Mouse (Mus musculus): ENCODE measurements at regions not wholly inside any gene's neighbourhood (a gene's known extent, or its start where the extent isn't known, plus 50 kb on each side); places are given as distances from the start of the nearest gene placed in this dataset.

DNA sequence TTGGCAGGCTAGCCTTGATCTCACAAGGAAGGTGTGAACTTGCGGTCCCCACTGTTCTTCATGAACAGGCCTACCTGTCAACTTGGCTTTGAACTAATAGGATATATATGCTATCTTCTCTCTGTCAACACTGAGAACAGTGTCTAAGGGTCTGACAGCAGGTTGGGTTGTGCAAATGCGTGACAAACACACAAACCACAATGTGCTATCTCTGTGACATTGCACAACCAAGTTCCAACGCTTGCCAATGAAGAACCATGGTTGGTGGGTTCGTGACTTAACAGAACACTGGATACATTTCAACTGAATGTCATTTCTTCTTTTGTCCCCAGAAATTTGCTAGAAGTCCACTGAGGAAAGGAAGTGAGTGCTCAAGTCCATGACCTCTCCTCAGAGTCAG is 696.8 kb upstream of the 4930412O13Rik start:
- POLR2A ChIA-PET, result no interaction called here
- CTCF ChIA-PET, result no interaction called here
- no peaks in the 10 kb centered on the region for H3K27me3 ChIP-seq
- ATAC-seq (no peak), DNase-seq (ENCODE audit: low read depth, low spot score) (no peak)
- in situ Hi-C loops (cut with MboI; ENCODE audit: low pct_unique_long_range_greater_than_20kb), result no loop called here
- no peak for TF ChIP-seq CTCF (IDR thresholded peaks at IDR 0.05)

DNA sequence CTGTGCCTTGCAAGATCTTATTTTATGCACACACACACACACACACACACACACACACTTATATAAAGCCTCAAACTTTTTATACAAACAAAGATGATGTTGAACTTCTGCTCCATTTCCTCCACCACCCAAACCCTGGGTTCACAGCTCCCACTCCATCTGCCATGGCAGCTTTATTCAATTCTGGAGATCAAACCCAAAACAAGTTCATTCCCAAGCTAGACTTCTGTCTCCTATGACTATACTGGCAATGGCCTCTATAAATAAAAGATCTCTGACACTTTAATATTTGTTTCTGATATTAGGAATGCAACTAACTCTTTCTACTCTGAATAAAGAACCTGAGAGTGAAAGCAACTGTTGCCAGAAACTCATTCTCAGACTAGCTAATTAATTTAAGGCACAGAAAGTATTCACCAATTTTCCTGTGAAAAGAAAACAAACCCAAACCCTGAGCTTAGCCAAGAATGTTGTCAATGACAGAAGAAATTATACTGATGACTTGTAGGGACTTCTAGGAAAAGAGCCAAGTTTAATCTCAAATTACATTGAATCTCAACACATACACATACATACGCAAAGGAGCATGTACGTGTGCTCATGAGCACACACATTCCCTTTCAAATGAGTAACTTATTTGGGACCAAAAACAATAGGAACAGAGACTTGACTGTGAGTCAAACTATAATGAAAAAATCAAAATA is 695.1 kb upstream of the 4930412O13Rik start:
- DNase-seq (ENCODE audit: low read depth, low spot score), result no peak
- ChIA-PET POLR2A (no interaction called here), CTCF (interaction anchor here (1.1 kb wide), 1 partner anchor 141 kb away, joined by 3 read pairs; no protein-coding TSS in a partner anchor)
- H3K27me3 ChIP-seq, result no peaks in the 10 kb centered on the region
- in situ Hi-C loops (cut with MboI; ENCODE audit: low pct_unique_long_range_greater_than_20kb), result no loop called here
- no peak for ATAC-seq
- TF ChIP-seq CTCF (IDR thresholded peaks at IDR 0.05), result no peak

- peaks cover 14% of the 10 kb centered on the region for H3K27me3 ChIP-seq
- TF ChIP-seq CTCF (IDR thresholded peaks at IDR 0.05), result no peak
- ChIA-PET POLR2A (no interaction called here), CTCF (no interaction called here)
- no peak for ATAC-seq
- in situ Hi-C loops (cut with MboI; ENCODE audit: low pct_unique_long_range_greater_than_20kb), result no loop called here
- DNase-seq (ENCODE audit: low read depth, low spot score), result no peak
These were observed 687.9 kb upstream of the 4930412O13Rik start for GRCm38 (mm10) chr2:9193195-9193594.

DNA sequence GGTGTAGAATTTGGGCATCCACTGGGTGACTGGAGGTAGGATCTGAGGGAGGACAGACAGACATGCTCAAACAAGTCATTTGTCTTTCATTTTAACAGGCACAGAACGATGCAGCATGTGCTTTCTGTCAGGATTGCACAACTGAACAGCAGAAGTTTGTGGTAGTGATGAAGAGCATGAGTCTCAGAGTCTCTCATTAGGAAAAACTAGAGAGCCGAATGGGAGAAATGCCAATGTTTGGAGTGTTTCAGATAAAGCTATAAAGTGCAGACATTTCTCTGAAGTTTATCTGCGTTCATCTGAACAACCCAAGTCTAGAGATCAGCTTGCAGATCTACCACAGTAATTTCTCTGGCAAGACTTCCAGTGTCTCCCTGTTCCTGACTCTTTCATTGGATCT is 684.0 kb upstream of the 4930412O13Rik start:
- peaks cover 7% of the 10 kb centered on the region for H3K27me3 ChIP-seq
- no peak for DNase-seq (ENCODE audit: low read depth, low spot score)
- no peak for ATAC-seq
- CTCF ChIA-PET, result no interaction called here
- in situ Hi-C loops (cut with MboI; ENCODE audit: low pct_unique_long_range_greater_than_20kb), result no loop called here
- no peak for TF ChIP-seq CTCF (IDR thresholded peaks at IDR 0.05)
- POLR2A ChIA-PET, result no interaction called here

- H3K27me3 ChIP-seq, result no peaks in the 10 kb centered on the region
- in situ Hi-C loops (cut with MboI; ENCODE audit: low pct_unique_long_range_greater_than_20kb), result no loop called here
- POLR2A ChIA-PET, result no interaction called here
- CTCF ChIA-PET, result no interaction called here
- DNase-seq (ENCODE audit: low read depth, low spot score), result no peak
- no peak for TF ChIP-seq CTCF (IDR thresholded peaks at IDR 0.05)
- peak; percentile 51 for ATAC-seq
These were observed 673.1 kb upstream of the 4930412O13Rik start for GRCm38 (mm10) chr2:9207963-9208362.

Data from Patski (cell line).